Mouse (Mus musculus) frontal cortex, postnatal 25 days (tissue): Measurements from ENCODE around the gene Lhcgr.
A peak's percentile ranks its signal among the peaks of the same experiment; 100 is the strongest.

Experiments
- DNase-seq, 2 experiments: peaks; one replicate each; pipeline ENCODE4 v3.0.0; 2022; ENCODE audit warnings: low spot score in 2 of 2

The Lhcgr gene

GRCm38 (mm10) chr17:88703112-88703511, 88.7 kb downstream of the Lhcgr start:
- DNase-seq, result no peak

- no peak for DNase-seq
Observed at GRCm38 (mm10) chr17:88702345-88702744, 89.4 kb downstream of the Lhcgr start.

- DNase-seq, result no peak
Observed at GRCm38 (mm10) chr17:88700901-88701300, 90.9 kb downstream of the Lhcgr start.

- no peak for DNase-seq
Observed at GRCm38 (mm10) chr17:88696656-88697333, 95.0 kb downstream of the Lhcgr start.

- no peak for DNase-seq
Observed at GRCm38 (mm10) chr17:88688226-88688625, 103.6 kb downstream of the Lhcgr start.

- DNase-seq, result no peak
Observed at GRCm38 (mm10) chr17:88675310-88676309, 116.2 kb downstream of the Lhcgr start.

- no peak for DNase-seq
Observed at GRCm38 (mm10) chr17:88670800-88671199, 121.0 kb downstream of the Lhcgr start.

- no peak for DNase-seq
Observed at GRCm38 (mm10) chr17:88669921-88670320, 121.9 kb downstream of the Lhcgr start.

GRCm38 (mm10) chr17:88668452-88668851, 123.3 kb downstream of the Lhcgr start, which contains the start of gene Gtf2a1l:
Gtf2a1l (plus strand) TSS chr17:88668660.
- DNase-seq, result peak; percentile 31 to 32
